Mouse (Mus musculus): ENCODE data around the gene Tmc2.
A peak's percentile ranks its signal among the peaks of the same experiment; 100 is the strongest.

The Tmc2 gene

GRCm38 (mm10) chr2:130295331-130296133 lies 100.5 kb downstream of the Tmc2 start:
- ATAC-seq (ENCODE audit: low TSS enrichment): peak; percentile 26; the same call in 1 of the 2 replicates

- no peak for ATAC-seq (ENCODE audit: low TSS enrichment)
Observed at GRCm38 (mm10) chr2:130296134-130296745, 101.2 kb downstream of the Tmc2 start.

GRCm38 (mm10) chr2:130297580-130297979 lies 102.6 kb downstream of the Tmc2 start:
- no peak for ATAC-seq (ENCODE audit: low TSS enrichment)

GRCm38 (mm10) chr2:130303014-130303413 lies 108.0 kb downstream of the Tmc2 start:
- ATAC-seq (ENCODE audit: low TSS enrichment): no peak

Data from frontal cortex, adult (tissue).